Comparison of ENCODE assay signal across 13 mouse cellular contexts in the genomic region with DNA sequence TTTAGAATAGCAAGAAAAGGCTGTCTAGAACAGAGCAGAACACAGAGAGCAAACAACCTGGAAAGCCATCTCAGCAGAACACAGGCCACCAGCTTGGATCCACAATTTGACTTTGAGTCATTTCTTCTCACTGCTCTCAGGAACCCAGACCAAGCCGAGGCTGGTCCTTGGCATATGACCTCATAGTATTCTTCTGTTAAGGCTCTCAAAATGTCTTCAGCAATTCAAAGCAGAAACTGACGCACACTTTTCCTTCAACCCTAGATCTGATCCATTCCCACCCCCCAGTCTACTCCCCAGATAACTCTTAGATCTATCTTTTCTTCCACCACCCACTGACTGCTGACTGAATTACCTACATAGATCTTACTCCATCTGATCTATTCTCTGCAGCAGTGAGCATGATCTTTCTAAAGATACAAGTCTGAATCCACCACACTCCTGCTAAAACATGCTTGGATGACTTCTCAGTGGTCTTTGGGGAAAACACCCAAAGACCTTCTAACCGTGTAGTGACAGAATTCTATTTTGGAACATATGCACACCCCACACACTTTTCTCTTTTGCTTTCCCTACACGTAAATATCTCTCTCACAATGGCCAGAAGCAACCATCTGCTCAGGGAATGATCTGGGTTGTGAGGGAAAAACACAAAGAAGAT.
DNase-seq lines count a peak whose midpoint lies in the region.
"Had no signal": no experiment of that assay in that cellular context is flagged by ENCODE, and none has a peak within 500 bp of the region (broad histone marks: within the 10 kb centered on the region; RNA-seq: fewer than 3 reads in every experiment).

No protein-coding gene starts in this region.

- DNase-seq in frontal cortex, postnatal 36 days (ENCODE audit: low spot score in 2 of 2), result peak; percentile 24 to 70
- DNase-seq in frontal cortex, postnatal 10 days (ENCODE audit: low spot score in 2 of 2), result no peak
- DNase-seq in layer of hippocampus, adult 9-11 months, result peak; percentile 41
- no peak for DNase-seq in layer of hippocampus, postnatal 36 days
- DNase-seq in right cerebral cortex, postnatal 25 days, result peak; percentile 31
- DNase-seq in right cerebral cortex, postnatal 10 days (ENCODE audit: low spot score in 2 of 2), result no peak
- no peak for DNase-seq in cerebellum, adult 11-12 months
- DNase-seq: adrenal gland, adult 2 months; adrenal gland, postnatal 25 days; cerebellum, adult 8-10 months; cerebellum, postnatal 14 days; gastrocnemius, postnatal 14 days; heart, postnatal 36 days had no signal

Comparison
In these comparisons a context has a peak if more than half of its experiments do, and no peak if none do; other contexts are left out.
1. DNase-seq: peak in frontal cortex, postnatal 36 days (2 of 2), layer of hippocampus, adult 9-11 months (single experiment) and right cerebral cortex, postnatal 25 days (single experiment); none in frontal cortex, postnatal 10 days (0 of 2), layer of hippocampus, postnatal 36 days (0 of 2), right cerebral cortex, postnatal 10 days (0 of 2) and cerebellum, adult 11-12 months (single experiment).